Mouse (Mus musculus) MEL (cell line): Measurements from ENCODE around the gene Mtg2. TPM values are rescaled to one million over a fixed set of nuclear protein-coding genes. Genes with fewer than 3 reads are reported as not detected.
A peak's percentile ranks its signal among the peaks of the same experiment; 100 is the strongest.

Experiments
- DNase-seq: peaks from one replicate; pipeline ENCODE4 v3.0.0; 2011; ENCODE audit warnings: low read depth, low spot score
- H3K27ac ChIP-seq: 2 replicates; pipeline ENCODE4 v1.5.1; 2012; ENCODE audit warnings: low read depth, mild to moderate bottlenecking, control low read depth, low read length, moderate library complexity; ENCODE audit not compliant: control insufficient read depth
- H3K27me3 ChIP-seq, 2 experiments: fragments of 150-350 bp in 1 of 2; sonication (generic) in 1 of 2; 2 replicates each; pipeline ENCODE4 v1.6.1; 2012; ENCODE audit warnings: low read length in 2 of 2, mild to moderate bottlenecking in 2 of 2, improper control_type of control experiment in 1 of 2, moderate library complexity in 1 of 2; ENCODE audit not compliant: insufficient read depth in 2 of 2, control insufficient read depth in 1 of 2
- H3K36me3 ChIP-seq, 2 experiments: 2 replicates each; pipeline ENCODE4 v1.6.1; 2012 to 2014; ENCODE audit warnings: low read length in 2 of 2, improper control_type of control experiment in 1 of 2, inconsistent platforms in 1 of 2, mild to moderate bottlenecking in 1 of 2; ENCODE audit not compliant: insufficient read depth in 2 of 2, control insufficient read depth in 1 of 2
- H3K4me1 ChIP-seq, 2 experiments: fragments of 150-350 bp in 1 of 2; sonication (generic) in 1 of 2; 2 replicates each; pipeline ENCODE4 v1.6.1; 2012; ENCODE audit warnings: low read length in 2 of 2, improper control_type of control experiment in 1 of 2, mild to moderate bottlenecking in 1 of 2; ENCODE audit not compliant: insufficient read depth in 2 of 2, control insufficient read depth in 1 of 2
- H3K4me3 ChIP-seq, 2 experiments: fragments of 150-350 bp in 1 of 2; sonication (generic) in 1 of 2; 2 replicates each; pipeline ENCODE4 v1.5.1; 2012; ENCODE audit warnings: low read depth in 2 of 2, low read length in 2 of 2, mild to moderate bottlenecking in 2 of 2, moderate library complexity in 2 of 2, control low read depth in 1 of 2, improper control_type of control experiment in 1 of 2; ENCODE audit not compliant: control insufficient read depth in 1 of 2, insufficient read depth in 1 of 2
- H3K79me2 ChIP-seq: 2 replicates; pipeline ENCODE4 v1.6.1; 2012; ENCODE audit warnings: mild to moderate bottlenecking, low read length, moderate library complexity; ENCODE audit not compliant: control insufficient read depth, poor library complexity, insufficient read depth
- H3K9ac ChIP-seq: 2 replicates; pipeline ENCODE4 v1.6.1; 2012; ENCODE audit warnings: low read depth, mild to moderate bottlenecking, control low read depth, low read length, moderate library complexity; ENCODE audit not compliant: control insufficient read depth, poor library complexity, severe bottlenecking
- H3K9me3 ChIP-seq: fragments of 150-350 bp; sonication (generic); replicated peaks from 2 replicates; pipeline ENCODE4 v1.6.1; 2012; ENCODE audit warnings: mild to moderate bottlenecking, low read length, improper control_type of control experiment, moderate library complexity; ENCODE audit not compliant: insufficient read depth
- BHLHE40 ChIP-seq: IDR thresholded peaks from 2 replicates; pipeline ENCODE4 v1.6.1; 2012; ENCODE audit warnings: low read depth, mild to moderate bottlenecking, inconsistent platforms, low read length, improper control_type of control experiment, borderline replicate concordance
- CHD1 ChIP-seq: IDR thresholded peaks from 2 replicates; pipeline ENCODE4 v1.6.1; 2012; ENCODE audit warnings: low read depth, mild to moderate bottlenecking, inconsistent platforms, low read length, improper control_type of control experiment
- CTCF ChIP-seq, 3 experiments: IDR thresholded peaks in 2 of 3; conservative IDR thresholded peaks in 1 of 3; 2 replicates each; pipeline ENCODE4 v1.5.1; 2011 to 2012; ENCODE audit warnings: low read length in 3 of 3, low read depth in 2 of 3, mild to moderate bottlenecking in 2 of 3, improper control_type of control experiment in 1 of 3, inconsistent platforms in 1 of 3, mixed read lengths in 1 of 3, moderate library complexity in 1 of 3; ENCODE audit not compliant: control insufficient read depth in 1 of 3, insufficient read depth in 1 of 3, poor library complexity in 1 of 3, severe bottlenecking in 1 of 3
- E2F4 ChIP-seq: IDR thresholded peaks from 2 replicates; pipeline ENCODE4 v1.6.1; 2011; ENCODE audit warnings: low read depth, low read length, improper control_type of control experiment, borderline replicate concordance
- ELF1 ChIP-seq: IDR thresholded peaks from 2 replicates; pipeline ENCODE4 v1.6.1; 2014; ENCODE audit warnings: low read depth, mild to moderate bottlenecking, inconsistent platforms, low read length, improper control_type of control experiment, moderate library complexity
- ETS1 ChIP-seq: IDR thresholded peaks from 2 replicates; pipeline ENCODE4 v1.6.1; 2012; ENCODE audit warnings: low read depth, mild to moderate bottlenecking, inconsistent platforms, low read length, improper control_type of control experiment, moderate library complexity
- GABPA ChIP-seq: IDR thresholded peaks from 2 replicates; pipeline ENCODE4 v1.6.1; 2012; ENCODE audit warnings: low read depth, mild to moderate bottlenecking, inconsistent platforms, low read length, improper control_type of control experiment, moderate library complexity
- GATA1 ChIP-seq: IDR thresholded peaks from 2 replicates; pipeline ENCODE4 v1.6.1; 2011; ENCODE audit warnings: low read depth, low read length, improper control_type of control experiment
- HCFC1 ChIP-seq: IDR thresholded peaks from 2 replicates; pipeline ENCODE4 v1.6.1; 2012; ENCODE audit warnings: low read depth, mild to moderate bottlenecking, inconsistent platforms, low read length, improper control_type of control experiment, moderate library complexity
- JUND ChIP-seq: IDR thresholded peaks from 2 replicates; pipeline ENCODE4 v1.6.1; 2011; ENCODE audit warnings: low read depth, mild to moderate bottlenecking, improper control_type of control experiment, low read length
- KAT2A ChIP-seq: conservative IDR thresholded peaks from 2 replicates; pipeline ENCODE4 v1.6.1; 2012; ENCODE audit warnings: low read depth, low read length, improper control_type of control experiment, inconsistent platforms
- MAFK ChIP-seq: IDR thresholded peaks from 2 replicates; pipeline ENCODE4 v1.6.1; 2011; ENCODE audit warnings: low read depth, mild to moderate bottlenecking, low read length, improper control_type of control experiment, borderline replicate concordance
- MAX ChIP-seq: IDR thresholded peaks from 2 replicates; pipeline ENCODE4 v1.6.1; 2011; ENCODE audit warnings: low read length, improper control_type of control experiment
- MAZ ChIP-seq: IDR thresholded peaks from 2 replicates; pipeline ENCODE4 v1.6.1; 2012; ENCODE audit warnings: low read depth, mild to moderate bottlenecking, inconsistent platforms, low read length, improper control_type of control experiment
- MEF2A ChIP-seq: IDR thresholded peaks from 2 replicates; pipeline ENCODE4 v1.6.1; 2014; ENCODE audit warnings: low read depth, mild to moderate bottlenecking, inconsistent platforms, low read length, improper control_type of control experiment; ENCODE audit not compliant: poor library complexity, insufficient replicate concordance, severe bottlenecking; ENCODE audit errors: extremely low read depth
- MXI1 ChIP-seq: IDR thresholded peaks from 2 replicates; pipeline ENCODE4 v1.6.1; 2011; ENCODE audit warnings: mild to moderate bottlenecking, low read depth, low read length, improper control_type of control experiment
- MYB ChIP-seq: IDR thresholded peaks from 2 replicates; pipeline ENCODE4 v1.6.1; 2011; ENCODE audit warnings: mild to moderate bottlenecking, low read depth, low read length, improper control_type of control experiment
- MYC ChIP-seq: IDR thresholded peaks from 2 replicates; pipeline ENCODE4 v1.6.1; 2011; ENCODE audit warnings: low read depth, mild to moderate bottlenecking, low read length, improper control_type of control experiment, moderate library complexity
- NELFE ChIP-seq: IDR thresholded peaks from 2 replicates; pipeline ENCODE4 v1.6.1; 2011; ENCODE audit warnings: low read depth, low read length, improper control_type of control experiment
- NRF1 ChIP-seq: IDR thresholded peaks from 2 replicates; pipeline ENCODE4 v1.6.1; 2014; ENCODE audit warnings: low read depth, mild to moderate bottlenecking, inconsistent platforms, low read length, improper control_type of control experiment, moderate library complexity; ENCODE audit not compliant: poor library complexity, insufficient read depth, severe bottlenecking
- POLR2A ChIP-seq, 2 experiments: IDR thresholded peaks; 2 replicates each; pipeline ENCODE4 v1.6.1; 2011 to 2012; ENCODE audit warnings: low read length in 2 of 2, mild to moderate bottlenecking in 2 of 2, control low read depth in 1 of 2, improper control_type of control experiment in 1 of 2, low read depth in 1 of 2, moderate library complexity in 1 of 2; ENCODE audit not compliant: control insufficient read depth in 1 of 2, insufficient read depth in 1 of 2, poor library complexity in 1 of 2
- POLR2AphosphoS5 ChIP-seq: IDR thresholded peaks from 2 replicates; pipeline ENCODE4 v1.6.1; 2012; ENCODE audit warnings: low read depth, borderline replicate concordance, mild to moderate bottlenecking, inconsistent platforms, low read length, moderate library complexity, mixed read lengths
- RAD21 ChIP-seq: IDR thresholded peaks from 2 replicates; pipeline ENCODE4 v1.6.1; 2011; ENCODE audit warnings: mild to moderate bottlenecking, low read depth, low read length, improper control_type of control experiment
- RCOR1 ChIP-seq: IDR thresholded peaks from 2 replicates; pipeline ENCODE4 v1.6.1; 2012; ENCODE audit warnings: low read depth, mild to moderate bottlenecking, inconsistent platforms, low read length, improper control_type of control experiment
- SIN3A ChIP-seq: IDR thresholded peaks from 2 replicates; pipeline ENCODE4 v1.6.1; 2012; ENCODE audit warnings: low read length, improper control_type of control experiment, inconsistent platforms
- TAL1 ChIP-seq: IDR thresholded peaks from 2 replicates; pipeline ENCODE4 v1.6.1; 2012; ENCODE audit warnings: mild to moderate bottlenecking, inconsistent platforms, low read length, moderate library complexity, mixed read lengths
- TBP ChIP-seq: IDR thresholded peaks from 2 replicates; pipeline ENCODE4 v1.8.0; 2011; ENCODE audit warnings: low read depth, low read length, improper control_type of control experiment
- TCF12 ChIP-seq: IDR thresholded peaks from 2 replicates; pipeline ENCODE4 v1.6.1; 2014; ENCODE audit warnings: low read depth, mild to moderate bottlenecking, inconsistent platforms, low read length, improper control_type of control experiment, moderate library complexity
- UBTF ChIP-seq: IDR thresholded peaks from 2 replicates; pipeline ENCODE4 v1.6.1; 2012; ENCODE audit warnings: low read depth, mild to moderate bottlenecking, inconsistent platforms, low read length, improper control_type of control experiment, moderate library complexity, borderline replicate concordance; ENCODE audit not compliant: insufficient read depth
- USF2 ChIP-seq, 2 experiments: IDR thresholded peaks; 2 replicates each; pipeline ENCODE4 v1.6.1; 2011 to 2012; ENCODE audit warnings: improper control_type of control experiment in 2 of 2, low read length in 2 of 2, borderline replicate concordance in 1 of 2, inconsistent platforms in 1 of 2, low read depth in 1 of 2, mild to moderate bottlenecking in 1 of 2; ENCODE audit not compliant: insufficient read depth in 1 of 2
- ZC3H11A ChIP-seq: IDR thresholded peaks from 2 replicates; pipeline ENCODE4 v1.6.1; 2012; ENCODE audit warnings: low read depth, mild to moderate bottlenecking, inconsistent platforms, low read length, improper control_type of control experiment
- ZKSCAN1 ChIP-seq: IDR thresholded peaks from 2 replicates; pipeline ENCODE4 v1.6.1; 2012; ENCODE audit warnings: low read depth, mild to moderate bottlenecking, inconsistent platforms, low read length, improper control_type of control experiment, moderate library complexity
- ZMIZ1 ChIP-seq: IDR thresholded peaks from 2 replicates; pipeline ENCODE4 v1.6.1; 2012; ENCODE audit warnings: low read depth, mild to moderate bottlenecking, inconsistent platforms, low read length, improper control_type of control experiment, moderate library complexity
- ZNF384 ChIP-seq: IDR thresholded peaks from 2 replicates; pipeline ENCODE4 v1.6.1; 2012; ENCODE audit warnings: low read depth, mild to moderate bottlenecking, inconsistent platforms, low read length, improper control_type of control experiment
- polyA plus RNA-seq, 2 experiments: library from polyadenylated mRNA; stranded (reverse) in 1 of 2; unstranded in 1 of 2; fragments of >175 nt in 1 of 2; fragments of >200 nt in 1 of 2; gene quantifications; 2 replicates each; pipeline versions ENCODE4 v1.2.1 to v1.2.4; 2012; ENCODE audit warnings: low replicate concordance in 2 of 2, low read depth in 1 of 2; ENCODE audit not compliant: insufficient read length in 2 of 2, insufficient read depth in 1 of 2, missing spikeins in 1 of 2
- total RNA-seq: library from RNA; depleted of rRNA; stranded (reverse); fragments of 300-350 nt; gene quantifications from 2 replicates; pipeline ENCODE4 v1.2.3, GENCODE M21; 2012

Gene Mtg2
- total and polyA plus RNA-seq, 3 experiments = 30.9 to 35.2 TPM; not detected in 1

- H3K36me3 ChIP-seq = peaks cover 12 to 41% of the 10 kb centered on the region in 2 experiments; a peak in 3 of 4 replicates
- H3K27ac ChIP-seq = peak within 1 kb of the TSS; percentile 87
- H3K79me2 ChIP-seq = peaks cover 21% of the 10 kb centered on the region
- H3K27me3 ChIP-seq = no peaks in the 10 kb centered on the region
- peaks cover 31 to 46% of the 10 kb centered on the region in 2 experiments for H3K4me1 ChIP-seq
- H3K9me3 ChIP-seq = no peaks in the 10 kb centered on the region
- H3K9ac ChIP-seq = peak within 1 kb of the TSS; percentile 94
- DNase-seq = peak; percentile 99
- peak within 1 kb of the TSS; percentile 79 to 94 for H3K4me3 ChIP-seq
- peak in 1 of 2 experiments; percentile 55; a peak in 1 of 4 replicates for TF ChIP-seq POLR2A (IDR thresholded peaks at IDR 0.05; ENCODE audit: control insufficient read depth in 1 of 2, insufficient read depth in 1 of 2, low read depth in 1 of 2, low read length in 2 of 2, poor library complexity in 1 of 2)
- TF ChIP-seq HCFC1 = peak; percentile 70
- 0 out of 2 replicates have a peak, but pooled peaks have one; percentile 23 for TF ChIP-seq UBTF
- TF ChIP-seq GATA1 = no peak
- TF ChIP-seq CHD1 = no peak
- no peak for TF ChIP-seq ZKSCAN1
- peak; percentile 33; the same call in 1 of the 2 replicates for TF ChIP-seq NRF1
- no peak for TF ChIP-seq RAD21
- TF ChIP-seq ETS1 = no peak; the same call in none of the 2 replicates
- peak; percentile 88 for TF ChIP-seq MAX
- TF ChIP-seq JUND = no peak
- no peak for TF ChIP-seq GABPA
- TF ChIP-seq MAFK = no peak
- TF ChIP-seq E2F4 = 0 out of 2 replicates have a peak, but pooled peaks have one; percentile 58
- peak; percentile 37; the same call in 1 of the 2 replicates for TF ChIP-seq KAT2A
- 0 out of 4 replicates have a peak, but pooled peaks of 1 of the 2 experiments have one; percentile 17 for TF ChIP-seq USF2 (IDR thresholded peaks at IDR 0.05; ENCODE audit: borderline replicate concordance in 1 of 2, insufficient read depth in 1 of 2, low read depth in 1 of 2, low read length in 2 of 2)
- TF ChIP-seq ZMIZ1 = 0 out of 2 replicates have a peak, but pooled peaks have one; percentile 48
- peak; percentile 98 for TF ChIP-seq SIN3A
- no peak for TF ChIP-seq TAL1
- TF ChIP-seq MXI1 = peak; percentile 77
- TF ChIP-seq CTCF (IDR thresholded peaks at IDR 0.05 in 2 of 3, conservative IDR thresholded peaks at IDR 0.05 in 1 of 3; ENCODE audit: control insufficient read depth in 1 of 3, insufficient read depth in 1 of 3, low read depth in 2 of 3, low read length in 3 of 3, poor library complexity in 1 of 3, severe bottlenecking in 1 of 3) = no peak
- no peak for TF ChIP-seq MAZ
- TF ChIP-seq ZNF384 = peak; percentile 12; the same call in 1 of the 2 replicates
- TF ChIP-seq BHLHE40 = no peak
- no peak for TF ChIP-seq TCF12
- no peak for TF ChIP-seq MYB
- no peak for TF ChIP-seq POLR2AphosphoS5
- TF ChIP-seq ZC3H11A = no peak
- TF ChIP-seq NELFE = peak; percentile 49
- TF ChIP-seq MYC = no peak
- TF ChIP-seq TBP = 0 out of 2 replicates have a peak, but pooled peaks have one; percentile 25
- TF ChIP-seq MEF2A = no peak; the same call in 1 of the 2 replicates
- peak; percentile 73 for TF ChIP-seq ELF1
- no peak for TF ChIP-seq RCOR1
Measured at GRCm38 (mm10) chr2:180118661-180119438, 48.5 kb downstream of the Mtg2 start, which contains the start of gene Osbpl2. Osbpl2 (plus strand) TSS chr2:180119306.
